Mouse (Mus musculus): ENCODE data around the gene Gm10799.
"Not testable (repeated sequence)": the region's sequence is repeated elsewhere in the genome, so short reads cannot be mapped to it uniquely, and the experiment has no call there.

GRCm38 (mm10) chr2:104084027-104084426 is 15.7 kb upstream of the Gm10799 start:
- not testable (repeated sequence) for TF ChIP-seq POLR2A, CTCF (IDR thresholded peaks at IDR 0.05; ENCODE audit: insufficient read depth, low read depth, low read length)
